Mouse (Mus musculus): ENCODE data around the gene Gprin2.
A peak's percentile ranks its signal among the peaks of the same experiment; 100 is the strongest.

The Gprin2 gene

GRCm38 (mm10) chr14:34201231-34202035 is at the start of gene Gprin2:
TSS of gene Gprin2 (minus strand) at chr14:34201653.
- DNase-seq (ENCODE audit: low spot score in 2 of 2): peak in 1 of 2 experiments; percentile 21

- DNase-seq (ENCODE audit: low spot score in 2 of 2): no peak
Observed at GRCm38 (mm10) chr14:34240676-34241075, 39.2 kb upstream of the Gprin2 start.

GRCm38 (mm10) chr14:34240263-34240662 is 38.8 kb upstream of the Gprin2 start:
- no peak for DNase-seq (ENCODE audit: low spot score in 2 of 2)

- DNase-seq (ENCODE audit: low spot score in 2 of 2): peak in 1 of 2 experiments; percentile 40
Observed at GRCm38 (mm10) chr14:34234630-34235380, 33.4 kb upstream of the Gprin2 start.

- no peak for DNase-seq (ENCODE audit: low spot score in 2 of 2)
Observed at GRCm38 (mm10) chr14:34233846-34234245, 32.4 kb upstream of the Gprin2 start.

- no peak for DNase-seq (ENCODE audit: low spot score in 2 of 2)
Observed at GRCm38 (mm10) chr14:34232866-34233680, 31.6 kb upstream of the Gprin2 start.

- DNase-seq (ENCODE audit: low spot score in 2 of 2): no peak
Observed at GRCm38 (mm10) chr14:34232340-34232739, 30.9 kb upstream of the Gprin2 start.

- DNase-seq (ENCODE audit: low spot score in 2 of 2): no peak
Observed at GRCm38 (mm10) chr14:34228830-34229506, 27.5 kb upstream of the Gprin2 start.

GRCm38 (mm10) chr14:34227981-34228380 is 26.5 kb upstream of the Gprin2 start:
- DNase-seq (ENCODE audit: low spot score in 2 of 2): peak in 1 of 2 experiments; percentile 55

GRCm38 (mm10) chr14:34226566-34226965 is 25.1 kb upstream of the Gprin2 start:
- peak in 1 of 2 experiments; percentile 55 for DNase-seq (ENCODE audit: low spot score in 2 of 2)

- DNase-seq (ENCODE audit: low spot score in 2 of 2): peak in 1 of 2 experiments; percentile 54
Observed at GRCm38 (mm10) chr14:34225986-34226385, 24.5 kb upstream of the Gprin2 start.

- DNase-seq (ENCODE audit: low spot score in 2 of 2): no peak
Observed at GRCm38 (mm10) chr14:34223362-34223898, 22.0 kb upstream of the Gprin2 start.

- DNase-seq (ENCODE audit: low spot score in 2 of 2): no peak
Observed at GRCm38 (mm10) chr14:34221416-34222077, 20.1 kb upstream of the Gprin2 start.

GRCm38 (mm10) chr14:34220426-34220825 is 19.0 kb upstream of the Gprin2 start:
- DNase-seq (ENCODE audit: low spot score in 2 of 2): no peak

- no peak for DNase-seq (ENCODE audit: low spot score in 2 of 2)
Observed at GRCm38 (mm10) chr14:34219786-34220198, 18.3 kb upstream of the Gprin2 start.

- no peak for DNase-seq (ENCODE audit: low spot score in 2 of 2)
Observed at GRCm38 (mm10) chr14:34219295-34219694, 17.8 kb upstream of the Gprin2 start, which contains the start of gene Syt15. TSS of gene Syt15 (plus strand) at chr14:34219595.

- DNase-seq (ENCODE audit: low spot score in 2 of 2): no peak
Observed at GRCm38 (mm10) chr14:34215451-34216127, 14.1 kb upstream of the Gprin2 start.

- DNase-seq (ENCODE audit: low spot score in 2 of 2): no peak
Observed at GRCm38 (mm10) chr14:34209942-34210341, 8.5 kb upstream of the Gprin2 start.

- no peak for DNase-seq (ENCODE audit: low spot score in 2 of 2)
Observed at GRCm38 (mm10) chr14:34209080-34209479, 7.6 kb upstream of the Gprin2 start.

GRCm38 (mm10) chr14:34208651-34209050 is 7.2 kb upstream of the Gprin2 start:
- DNase-seq (ENCODE audit: low spot score in 2 of 2): no peak

All from urinary bladder, postnatal 4 days (tissue).